Mouse (Mus musculus): ENCODE data around the gene Cphx3.
"Not testable (repeated sequence)": the region's sequence is repeated elsewhere in the genome, so short reads cannot be mapped to it uniquely, and the experiment has no call there.

GRCm38 (mm10) chr14:26181660-26182059, 99.6 kb downstream of the Cphx3 start:
- not testable (repeated sequence) for TF ChIP-seq CTCF (IDR thresholded peaks at IDR 0.05; ENCODE audit: control insufficient read depth, insufficient read depth, insufficient replicate concordance, low read depth, low read length); POLR2A (IDR thresholded peaks at IDR 0.05; ENCODE audit: control insufficient read depth, low read depth, low read length)

All from testis, adult 2 months (tissue).